Mouse (Mus musculus): ENCODE results near the gene Pgr. TPM values are rescaled to one million over a fixed set of nuclear protein-coding genes. Genes with fewer than 3 reads are reported as not detected.
A peak's percentile ranks its signal among the peaks of the same experiment; 100 is the strongest.

Gene Pgr
- polyA plus RNA-seq, 1 experiment from 2014 or later = 0.25 TPM

DNA sequence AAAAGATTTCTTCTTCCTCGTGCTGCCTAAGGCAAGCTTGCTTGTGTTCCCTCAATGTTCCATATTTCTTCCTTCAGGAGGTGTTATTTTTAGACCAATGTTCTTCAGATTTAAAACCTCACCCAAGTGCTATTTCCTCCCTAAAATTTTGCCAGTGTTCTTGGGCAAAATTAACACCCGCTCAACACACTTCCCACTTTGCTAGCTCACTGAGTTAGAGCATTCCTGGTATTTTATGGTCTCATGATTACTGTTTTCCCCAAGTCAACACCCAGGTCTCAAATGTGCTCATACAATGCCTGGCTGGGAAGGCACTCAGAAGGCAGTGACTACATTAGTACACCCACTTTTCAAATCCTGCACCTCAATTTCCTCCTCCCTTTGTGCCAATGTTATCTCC lies 27.9 kb downstream of the Pgr start:
- 82% methylated on average over 2 of the region's 2 CpGs for WGBS
- H3K9me3 ChIP-seq (ENCODE audit: control insufficient read depth, low read length) = no peaks in the 10 kb centered on the region
- H3K36me3 ChIP-seq (ENCODE audit: control insufficient read depth, insufficient read depth, low read length) = no peaks in the 10 kb centered on the region

DNA sequence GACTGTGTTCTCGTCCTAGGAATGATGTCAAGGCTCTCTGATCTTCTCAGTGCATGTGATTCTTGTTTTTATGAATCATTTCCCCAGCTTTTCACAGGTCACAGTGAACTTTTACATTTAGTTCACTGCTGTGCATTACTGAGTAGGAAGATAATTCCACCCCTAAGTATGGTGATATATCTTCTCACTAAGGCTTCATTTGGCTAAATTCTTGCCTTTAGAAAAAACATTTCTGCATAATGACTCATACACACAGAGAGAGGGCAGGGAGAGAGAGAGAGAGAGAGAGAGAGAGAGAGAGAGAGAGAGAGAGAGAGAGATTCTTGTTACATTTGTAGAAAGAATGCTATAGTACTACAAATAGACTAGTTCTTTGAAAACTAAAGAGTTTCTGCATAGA lies 38.1 kb downstream of the Pgr start:
- WGBS = 44% methylated on average over 1 of the region's 1 CpGs
- H3K9me3 ChIP-seq (ENCODE audit: control insufficient read depth, low read length) = no peaks in the 10 kb centered on the region
- peak; percentile 33 for DNase-seq (ENCODE audit: low spot score, missing footprints)
- no peaks in the 10 kb centered on the region for H3K27me3 ChIP-seq (ENCODE audit: control insufficient read depth, insufficient read depth, low read length)
- no peak overlapping the region for H3K4me3 ChIP-seq (ENCODE audit: low read depth, low read length)
- H3K9ac ChIP-seq (ENCODE audit: low read length) = no peak overlapping the region
- no peak for ATAC-seq (ENCODE audit: low FRiP score)
- H3K4me2 ChIP-seq = no peak overlapping the region
- H3K27ac ChIP-seq (ENCODE audit: low read depth, low read length) = no peak overlapping the region
- no peaks in the 10 kb centered on the region for H3K36me3 ChIP-seq (ENCODE audit: control insufficient read depth, insufficient read depth, low read length)
- no peaks in the 10 kb centered on the region for H3K4me1 ChIP-seq (ENCODE audit: control insufficient read depth, insufficient read depth, low read length)

More for the DNA sequence above, 27.9 kb downstream of the Pgr start:
- DNase-seq (ENCODE audit: low spot score, missing footprints) (peak; percentile 44), ATAC-seq (ENCODE audit: low FRiP score) (no peak)
- Histone ChIP-seq H3K4me2 (no peak overlapping the region), H3K4me1 (ENCODE audit: control insufficient read depth, insufficient read depth, low read length) (no peaks in the 10 kb centered on the region), H3K4me3 (ENCODE audit: low read depth, low read length) (no peak overlapping the region), H3K9ac (ENCODE audit: low read length) (no peak overlapping the region), H3K27ac (ENCODE audit: low read depth, low read length) (no peak overlapping the region), H3K27me3 (ENCODE audit: control insufficient read depth, insufficient read depth, low read length) (no peaks in the 10 kb centered on the region)

DNA sequence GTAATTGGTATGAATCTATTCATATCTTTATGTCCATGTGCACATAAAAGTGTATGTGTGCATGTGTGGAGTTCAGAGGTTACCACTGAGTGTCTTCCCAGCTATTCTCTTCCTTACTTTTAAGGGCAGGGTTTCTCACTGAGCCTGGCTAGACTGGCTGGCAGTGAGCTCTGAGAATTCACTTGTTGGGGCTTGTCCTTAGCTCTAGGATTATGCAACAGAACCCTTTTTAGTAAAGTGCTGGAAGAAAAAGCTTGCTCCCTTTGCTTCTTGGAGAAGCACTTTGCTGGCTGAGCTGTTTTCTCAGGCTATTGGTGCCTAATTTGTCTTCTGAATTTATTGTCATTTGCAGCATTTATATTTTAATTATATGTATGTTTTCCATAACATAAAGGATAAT lies 53.7 kb downstream of the Pgr start:
- DNase-seq (ENCODE audit: low spot score, missing footprints) (peak; percentile 23), ATAC-seq (ENCODE audit: low FRiP score) (no peak)
- no peak overlapping the region for H3K27ac ChIP-seq (ENCODE audit: low read depth, low read length)
- no peaks in the 10 kb centered on the region for H3K4me1 ChIP-seq (ENCODE audit: control insufficient read depth, insufficient read depth, low read length)
- H3K4me3 ChIP-seq (ENCODE audit: low read depth, low read length) = no peak overlapping the region
- H3K27me3 ChIP-seq (ENCODE audit: control insufficient read depth, insufficient read depth, low read length) = no peaks in the 10 kb centered on the region
- H3K4me2 ChIP-seq = no peak overlapping the region
- no peaks in the 10 kb centered on the region for H3K36me3 ChIP-seq (ENCODE audit: control insufficient read depth, insufficient read depth, low read length)
- H3K9ac ChIP-seq (ENCODE audit: low read length) = no peak overlapping the region
- no peaks in the 10 kb centered on the region for H3K9me3 ChIP-seq (ENCODE audit: control insufficient read depth, low read length)

GRCm38 (mm10) chr9:8964512-8965133 lies 65.0 kb downstream of the Pgr start:
- 67% methylated on average over 8 of the region's 8 CpGs for WGBS

DNA sequence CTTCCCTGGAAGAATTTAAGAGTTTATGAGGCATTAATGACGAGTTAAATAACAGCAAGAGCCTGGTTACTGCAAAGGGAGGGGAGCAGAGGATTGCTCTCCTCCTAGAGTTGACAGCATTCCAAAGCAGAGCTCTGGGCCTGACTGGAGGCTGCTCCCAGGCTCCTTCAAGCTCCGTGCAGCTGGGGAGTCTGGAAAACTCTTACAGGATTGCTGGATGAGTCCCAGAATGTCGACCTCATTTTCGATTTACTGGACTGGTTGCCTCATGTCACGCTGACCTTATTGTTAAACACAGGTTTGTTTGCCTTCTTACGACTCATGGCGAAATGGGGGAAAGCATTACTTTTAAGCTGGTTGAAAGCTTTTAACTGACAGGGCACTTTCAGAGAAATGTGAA lies 70.6 kb downstream of the Pgr start:
- DNase-seq (ENCODE audit: low spot score, missing footprints) = no peak
- Histone ChIP-seq H3K9ac (ENCODE audit: low read length) (no peak overlapping the region), H3K27me3 (ENCODE audit: control insufficient read depth, insufficient read depth, low read length) (no peaks in the 10 kb centered on the region), H3K4me2 (no peak overlapping the region), H3K36me3 (ENCODE audit: control insufficient read depth, insufficient read depth, low read length) (no peaks in the 10 kb centered on the region), H3K4me1 (ENCODE audit: control insufficient read depth, insufficient read depth, low read length) (no peaks in the 10 kb centered on the region), H3K27ac (ENCODE audit: low read depth, low read length) (no peak overlapping the region), H3K9me3 (ENCODE audit: control insufficient read depth, low read length) (no peaks in the 10 kb centered on the region), H3K4me3 (ENCODE audit: low read depth, low read length) (no peak overlapping the region)
- no peak for ATAC-seq (ENCODE audit: low FRiP score)
- 73% methylated on average over 7 of the region's 7 CpGs for WGBS

More at GRCm38 (mm10) chr9:8964512-8965133, 65.0 kb downstream of the Pgr start:
- Histone ChIP-seq H3K27me3 (ENCODE audit: control insufficient read depth, insufficient read depth, low read length) (no peaks in the 10 kb centered on the region), H3K4me3 (ENCODE audit: low read depth, low read length) (no peak overlapping the region), H3K9ac (ENCODE audit: low read length) (no peak overlapping the region), H3K36me3 (ENCODE audit: control insufficient read depth, insufficient read depth, low read length) (no peaks in the 10 kb centered on the region), H3K4me2 (no peak overlapping the region), H3K9me3 (ENCODE audit: control insufficient read depth, low read length) (no peaks in the 10 kb centered on the region), H3K27ac (ENCODE audit: low read depth, low read length) (no peak overlapping the region), H3K4me1 (ENCODE audit: control insufficient read depth, insufficient read depth, low read length) (no peaks in the 10 kb centered on the region)
- peak; percentile 87 for DNase-seq (ENCODE audit: low spot score, missing footprints)
- peak; percentile 72; the same call in 1 of the 2 replicates for ATAC-seq (ENCODE audit: low FRiP score)

- DNase-seq (ENCODE audit: low spot score, missing footprints) = no peak
- H3K27ac ChIP-seq (ENCODE audit: low read depth, low read length) = no peak within 1 kb of the TSS
- no peak for ATAC-seq (ENCODE audit: low FRiP score)
- no peaks in the 10 kb centered on the region for H3K36me3 ChIP-seq (ENCODE audit: control insufficient read depth, insufficient read depth, low read length)
- WGBS = 86% methylated on average over 2 of the region's 2 CpGs
- H3K4me1 ChIP-seq (ENCODE audit: control insufficient read depth, insufficient read depth, low read length) = no peaks in the 10 kb centered on the region
- H3K4me3 ChIP-seq (ENCODE audit: low read depth, low read length) = no peak within 1 kb of the TSS
- H3K9ac ChIP-seq (ENCODE audit: low read length) = no peak within 1 kb of the TSS
- no peak within 1 kb of the TSS for H3K4me2 ChIP-seq
- H3K9me3 ChIP-seq (ENCODE audit: control insufficient read depth, low read length) = no peaks in the 10 kb centered on the region
- H3K27me3 ChIP-seq (ENCODE audit: control insufficient read depth, insufficient read depth, low read length) = no peaks in the 10 kb centered on the region
Observed at GRCm38 (mm10) chr9:8971491-8971890, 71.9 kb downstream of the Pgr start, which contains the start of gene Gm16485. Gene Gm16485, plus strand, starts transcription at chr9:8971791.

GRCm38 (mm10) chr9:8977775-8978174 lies 78.1 kb downstream of the Pgr start:
- Histone ChIP-seq H3K9ac (ENCODE audit: low read length) (no peak overlapping the region), H3K27ac (ENCODE audit: low read depth, low read length) (no peak overlapping the region), H3K4me1 (ENCODE audit: control insufficient read depth, insufficient read depth, low read length) (no peaks in the 10 kb centered on the region), H3K9me3 (ENCODE audit: control insufficient read depth, low read length) (no peaks in the 10 kb centered on the region), H3K4me2 (no peak overlapping the region), H3K27me3 (ENCODE audit: control insufficient read depth, insufficient read depth, low read length) (no peaks in the 10 kb centered on the region), H3K36me3 (ENCODE audit: control insufficient read depth, insufficient read depth, low read length) (no peaks in the 10 kb centered on the region), H3K4me3 (ENCODE audit: low read depth, low read length) (no peak overlapping the region)
- no peak for DNase-seq (ENCODE audit: low spot score, missing footprints)
- WGBS = 61% methylated on average over 2 of the region's 2 CpGs
- ATAC-seq (ENCODE audit: low FRiP score) = no peak

GRCm38 (mm10) chr9:8982315-8982714 lies 82.7 kb downstream of the Pgr start:
- Histone ChIP-seq H3K9me3 (ENCODE audit: control insufficient read depth, low read length) (no peaks in the 10 kb centered on the region), H3K27ac (ENCODE audit: low read depth, low read length) (no peak overlapping the region), H3K36me3 (ENCODE audit: control insufficient read depth, insufficient read depth, low read length) (no peaks in the 10 kb centered on the region), H3K27me3 (ENCODE audit: control insufficient read depth, insufficient read depth, low read length) (no peaks in the 10 kb centered on the region), H3K4me1 (ENCODE audit: control insufficient read depth, insufficient read depth, low read length) (no peaks in the 10 kb centered on the region), H3K9ac (ENCODE audit: low read length) (no peak overlapping the region), H3K4me2 (no peak overlapping the region), H3K4me3 (ENCODE audit: low read depth, low read length) (no peak overlapping the region)
- WGBS = 84% methylated on average over 3 of the region's 3 CpGs
- DNase-seq (ENCODE audit: low spot score, missing footprints) (no peak), ATAC-seq (ENCODE audit: low FRiP score) (no peak)

- Histone ChIP-seq H3K36me3 (ENCODE audit: control insufficient read depth, insufficient read depth, low read length) (no peaks in the 10 kb centered on the region), H3K4me1 (ENCODE audit: control insufficient read depth, insufficient read depth, low read length) (no peaks in the 10 kb centered on the region), H3K9ac (ENCODE audit: low read length) (no peak overlapping the region), H3K27ac (ENCODE audit: low read depth, low read length) (no peak overlapping the region), H3K4me3 (ENCODE audit: low read depth, low read length) (no peak overlapping the region), H3K4me2 (no peak overlapping the region), H3K27me3 (ENCODE audit: control insufficient read depth, insufficient read depth, low read length) (no peaks in the 10 kb centered on the region), H3K9me3 (ENCODE audit: control insufficient read depth, low read length) (no peaks in the 10 kb centered on the region)
- ATAC-seq (ENCODE audit: low FRiP score) = no peak
- 87% methylated on average over 2 of the region's 2 CpGs for WGBS
- no peak for DNase-seq (ENCODE audit: low spot score, missing footprints)
Observed at GRCm38 (mm10) chr9:8996494-8996893, 96.9 kb downstream of the Pgr start.

Measured in midbrain, embryonic 11.5 days (tissue).